Mouse (Mus musculus) CD4-positive, CD25-positive, alpha-beta regulatory T cell, adult 4 months (primary cell): ENCODE results near the gene Olfr1469. TPM values are rescaled to one million over a fixed set of nuclear protein-coding genes. Genes with fewer than 3 reads are reported as not detected.
"Not testable (repeated sequence)": the region's sequence is repeated elsewhere in the genome, so short reads cannot be mapped to it uniquely, and the experiment has no call there.

Experiments used
- ATAC-seq: one replicate; pipeline ENCODE4 v1.8.0; 2017
- polyA plus RNA-seq, 2 experiments: library from polyadenylated mRNA; unstranded; fragments of 100-300 nt; shearing (Covaris generic); gene quantifications; one replicate each; pipeline ENCODE4 v1.2.1; 2017

Gene Olfr1469
- not detected for polyA plus RNA-seq

DNA sequence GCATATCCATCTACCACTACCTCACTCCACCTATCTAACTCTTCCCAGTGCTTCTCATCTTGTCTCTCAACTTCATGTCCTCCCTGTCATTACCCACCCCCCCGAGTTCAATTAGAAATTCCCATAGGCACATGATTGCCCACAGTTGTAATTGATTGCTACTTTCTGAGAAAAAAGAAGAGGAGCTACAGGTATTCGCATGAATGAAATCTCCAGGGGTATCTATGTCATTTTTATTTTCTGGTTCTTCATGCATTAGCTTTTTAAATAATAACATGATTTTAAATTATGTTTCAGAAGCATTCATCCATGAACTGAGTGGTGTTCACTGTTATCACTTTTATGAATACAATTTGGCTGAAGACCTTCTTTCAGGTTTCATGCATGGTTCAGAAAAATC is at the start of gene Olfr1469:
Gene Olfr1469 (plus strand): TSS at position 301 of the 400 bp plus-strand sequence.
- no peak for ATAC-seq

DNA sequence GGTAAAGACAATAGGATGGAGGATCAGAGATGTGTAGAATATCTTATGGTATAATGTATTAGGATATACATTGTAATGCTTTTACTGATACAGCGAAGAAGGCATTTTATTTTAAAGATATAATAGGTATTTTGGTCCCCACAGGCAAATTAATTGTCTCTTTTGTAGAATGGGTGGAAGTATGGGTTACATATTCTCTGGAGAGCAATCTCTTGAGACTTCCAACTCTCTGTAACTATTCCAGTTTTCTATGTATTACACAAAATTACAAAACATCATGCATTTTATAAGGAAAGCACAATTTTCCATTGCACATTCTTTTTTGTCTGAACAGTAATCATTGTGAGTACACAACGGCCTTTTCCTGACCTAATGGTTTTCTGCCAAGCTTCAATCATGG is 45.7 kb upstream of the Olfr1469 start, which contains the start of gene Olfr1467:
Gene Olfr1467 (plus strand): TSS at position 301 of the 400 bp plus-strand sequence.
- no peak for ATAC-seq

DNA sequence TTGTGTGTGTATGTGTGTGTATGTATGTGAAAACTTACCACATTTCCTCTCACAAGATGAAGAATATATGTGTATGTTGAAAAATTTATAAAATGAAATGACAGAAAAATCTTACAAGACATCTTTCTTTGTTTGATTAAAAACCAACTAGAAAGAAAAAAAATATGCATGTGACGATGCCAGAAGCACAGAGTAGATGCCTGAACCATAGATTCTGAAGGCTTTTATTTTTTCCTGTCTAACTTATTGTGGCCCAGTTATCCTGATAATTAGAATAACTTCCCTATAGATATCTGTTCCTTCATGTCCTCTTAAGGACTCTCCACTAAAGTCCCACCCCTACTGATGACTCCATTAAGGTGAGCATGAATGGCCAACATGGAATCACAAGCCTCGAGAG is 35.5 kb downstream of the Olfr1469 start, which contains the start of gene Olfr1471:
Gene Olfr1471 (plus strand): TSS at position 301 of the 400 bp plus-strand sequence.
- ATAC-seq: not testable (repeated sequence)

DNA sequence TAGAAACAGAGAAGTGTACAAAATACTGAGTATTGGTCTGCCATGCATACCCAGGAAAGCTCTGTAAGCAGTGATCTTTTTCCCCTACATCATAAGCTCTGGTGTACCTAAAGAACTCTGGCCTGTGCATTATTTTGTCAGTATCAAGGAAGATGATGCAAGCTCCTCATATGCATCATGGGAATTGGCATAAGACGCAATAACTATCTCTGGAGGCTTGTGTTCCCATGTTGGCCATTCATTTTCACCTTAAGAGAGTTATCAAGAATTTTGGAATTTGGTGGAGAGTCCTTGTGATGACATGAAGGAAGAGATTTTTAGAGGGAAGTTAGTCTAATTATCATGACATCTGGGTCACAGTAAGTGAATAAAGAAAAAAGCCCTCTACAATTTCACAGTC is 48.3 kb downstream of the Olfr1469 start, which contains the start of gene Olfr1472:
Gene Olfr1472 (minus strand): TSS at position 101 of the 400 bp plus-strand sequence.
- no peak for ATAC-seq

Other genes starting within 250 kb of the Olfr1469 start
- not detected for gene Olfr1461, start 244.8 kb upstream of the Olfr1469 start, polyA plus RNA-seq
- not detected for gene Olfr1462, start 222.1 kb upstream of the Olfr1469 start, polyA plus RNA-seq
- not detected for gene Olfr1463, start 176.5 kb upstream of the Olfr1469 start, polyA plus RNA-seq
- not detected for gene Olfr1465, start 92.3 kb upstream of the Olfr1469 start, polyA plus RNA-seq
- not detected for gene Olfr1466, start 69.0 kb upstream of the Olfr1469 start, polyA plus RNA-seq
- not detected for gene Olfr1467, start 45.6 kb upstream of the Olfr1469 start, polyA plus RNA-seq
- gene Olfr1471, start 35.6 kb downstream of the Olfr1469 start, polyA plus RNA-seq: not detected
- gene Olfr1472, start 48.2 kb downstream of the Olfr1469 start, polyA plus RNA-seq: not detected
- not detected for gene Olfr1474, start 61.7 kb downstream of the Olfr1469 start, polyA plus RNA-seq
- gene Olfr1475, start 72.3 kb downstream of the Olfr1469 start, polyA plus RNA-seq: not detected
- gene Olfr1477, start 92.7 kb downstream of the Olfr1469 start, polyA plus RNA-seq: not detected
- not detected for gene Olfr1480, start 120.1 kb downstream of the Olfr1469 start, polyA plus RNA-seq
- not detected for gene Olfr1484, start 175.7 kb downstream of the Olfr1469 start, polyA plus RNA-seq
- not detected for gene Olfr1487, start 209.5 kb downstream of the Olfr1469 start, polyA plus RNA-seq
- gene Olfr1489, start 223.8 kb downstream of the Olfr1469 start, polyA plus RNA-seq: under 1 TPM in 1 of 2 experiments, not detected in 1; 0.05 TPM
- not detected for gene Olfr1490, start 243.2 kb downstream of the Olfr1469 start, polyA plus RNA-seq